Mouse (Mus musculus) left cerebral cortex, adult 18-20 months (tissue): Measurements from ENCODE around the gene Olfr1030. TPM values are rescaled to one million over a fixed set of nuclear protein-coding genes. Genes with fewer than 3 reads are reported as not detected.
"Not testable (repeated sequence)": the region's sequence is repeated elsewhere in the genome, so short reads cannot be mapped to it uniquely, and the experiment has no call there.

Experiments used
- DNase-seq, 2 experiments: peaks; one replicate each; pipeline ENCODE4 v3.0.0; 2021 to 2022; ENCODE audit warnings: low spot score in 2 of 2, mixed read lengths in 1 of 2
- long read RNA-seq, 2 experiments: library from polyadenylated mRNA; stranded (forward); transcript quantifications; one replicate each; pipeline ENCODE4 v2.0.0; 2021
- total RNA-seq, 2 experiments: library from RNA; stranded (reverse); gene quantifications; 2 replicates each; pipeline ENCODE4 v1.2.3; 2021

Olfr1030 gene
- total RNA-seq = not detected
- long read RNA-seq, experiment 1 = 0 reads
- long read RNA-seq, experiment 2 = 0 reads

DNA sequence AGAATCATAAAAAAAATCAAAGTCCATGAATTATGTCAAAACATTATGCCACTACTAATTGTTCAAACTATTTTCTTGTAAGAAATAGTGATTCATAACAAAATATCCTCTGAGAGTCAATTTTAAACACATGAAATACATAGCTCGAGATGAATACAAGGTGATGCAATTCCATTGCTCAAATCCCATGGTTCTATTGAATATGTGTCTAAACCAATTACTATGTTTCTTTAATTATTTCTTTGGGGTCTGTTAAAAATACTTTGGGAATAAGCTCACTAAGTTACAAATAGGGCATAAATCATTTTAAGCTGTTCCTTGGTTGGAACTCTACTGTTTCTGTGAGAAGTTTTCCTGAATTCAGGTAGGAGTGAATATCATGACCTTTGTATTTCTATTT, at the start of gene Olfr1030:
Gene Olfr1030, plus strand, starts transcription at position 301 of the 400 bp plus-strand sequence.
- DNase-seq = no peak

DNA sequence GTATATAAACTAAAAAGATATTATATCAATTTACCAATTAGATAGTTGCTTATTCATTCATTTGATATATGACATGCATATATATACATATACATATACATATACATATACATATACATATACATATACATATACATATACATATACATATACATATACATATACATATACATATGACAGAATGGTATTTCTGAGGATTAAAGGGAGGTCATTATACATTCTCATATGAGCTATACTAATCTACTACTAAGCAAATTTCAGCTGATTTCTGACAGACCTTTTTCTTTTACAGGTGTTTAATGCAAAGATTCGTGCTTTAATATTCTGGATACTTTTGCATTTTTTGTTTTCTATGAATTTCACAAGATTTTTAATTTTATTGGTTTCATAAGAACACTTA, 28.9 kb upstream of the Olfr1030 start, which contains the start of gene Olfr1028:
Gene Olfr1028, plus strand, starts transcription at position 301 of the 400 bp plus-strand sequence.
- no peak for DNase-seq

DNA sequence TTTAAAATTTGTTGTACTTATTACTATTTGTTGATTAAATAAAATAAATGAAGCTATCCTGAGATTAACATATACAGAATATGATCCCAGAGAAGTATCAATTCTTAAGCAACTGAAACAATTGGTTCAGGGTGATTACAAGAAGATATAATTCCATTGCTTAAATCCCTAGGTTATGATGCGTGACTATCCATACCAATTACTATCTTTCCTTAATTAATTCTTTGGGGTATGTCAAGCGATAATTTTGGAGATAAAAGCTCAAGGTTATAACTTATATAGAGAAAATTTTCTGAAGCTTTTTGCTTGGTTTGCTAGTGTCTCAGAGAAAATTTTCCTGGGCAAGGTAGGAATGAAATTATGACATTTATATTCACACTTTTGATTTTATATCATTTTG, 5.5 kb upstream of the Olfr1030 start, which contains the start of gene Olfr1029:
Gene Olfr1029, plus strand, starts transcription at position 301 of the 400 bp plus-strand sequence.
- DNase-seq = no peak

DNA sequence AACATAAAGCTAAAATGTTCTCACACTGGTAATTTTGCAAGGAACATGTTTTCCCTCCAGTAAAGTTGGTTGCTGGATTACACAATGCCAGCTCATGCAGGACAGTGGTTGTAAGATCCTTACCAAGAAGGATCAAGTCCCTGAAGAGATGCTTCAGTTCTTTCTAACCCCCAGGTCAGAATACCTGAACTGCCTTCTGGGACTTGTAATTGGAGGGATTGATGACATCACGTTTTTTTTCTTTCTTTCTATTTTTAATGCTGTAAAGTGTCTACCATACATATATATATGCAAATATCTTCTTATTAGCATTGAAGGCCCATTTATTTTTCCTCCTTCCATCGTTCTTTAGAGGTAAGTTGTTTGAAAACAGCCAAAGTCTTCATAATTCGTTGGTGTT, 10.9 kb downstream of the Olfr1030 start, which contains the start of gene Olfr1031:
Gene Olfr1031, plus strand, starts transcription at position 301 of the 400 bp plus-strand sequence.
- DNase-seq = no peak

DNA sequence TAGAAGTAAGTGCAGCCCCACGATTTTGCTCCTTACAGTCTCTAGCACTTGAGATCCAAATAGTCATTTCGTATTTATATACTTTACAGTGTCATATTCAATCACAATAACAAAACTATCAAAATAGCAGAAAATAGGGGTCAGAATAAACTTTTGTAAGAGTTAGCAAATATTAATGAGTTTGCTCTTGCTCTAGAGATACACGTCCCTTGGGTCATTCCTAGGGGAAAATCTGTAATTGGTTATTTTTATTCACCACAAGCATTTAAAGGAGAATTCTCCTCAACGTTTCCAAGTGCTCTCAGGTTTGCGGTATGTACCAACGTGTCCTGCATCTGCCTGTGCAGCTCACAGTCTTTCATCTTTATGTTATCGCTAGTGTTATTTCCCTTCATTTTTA, 26.2 kb downstream of the Olfr1030 start, which contains the start of gene Olfr1032:
Gene Olfr1032, plus strand, starts transcription at position 301 of the 400 bp plus-strand sequence.
- no peak for DNase-seq

DNA sequence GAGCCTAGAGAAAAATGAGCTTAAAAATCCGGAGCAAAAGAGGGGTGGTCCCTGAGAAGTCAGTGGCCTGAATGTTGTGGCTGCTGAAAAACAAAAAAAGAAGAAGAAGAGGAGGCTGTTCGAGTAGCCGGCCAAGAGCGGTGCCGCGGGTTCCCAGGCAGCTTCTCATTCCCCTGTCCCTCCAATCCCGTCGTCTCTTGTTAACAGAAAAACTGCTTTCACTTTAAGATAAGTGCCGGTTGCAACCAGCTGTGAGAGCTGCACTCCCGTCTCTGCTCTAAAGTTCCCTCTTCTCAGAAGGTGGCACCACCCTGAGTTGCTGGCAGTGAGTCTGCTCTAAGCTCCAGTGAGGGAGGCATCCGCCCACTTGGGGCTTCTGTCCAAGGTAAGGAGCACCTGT, 41.3 kb downstream of the Olfr1030 start, which contains the start of gene Olfr1033:
Gene Olfr1033, plus strand, starts transcription at position 228 of the 400 bp plus-strand sequence.
- DNase-seq = not testable (repeated sequence)

DNA sequence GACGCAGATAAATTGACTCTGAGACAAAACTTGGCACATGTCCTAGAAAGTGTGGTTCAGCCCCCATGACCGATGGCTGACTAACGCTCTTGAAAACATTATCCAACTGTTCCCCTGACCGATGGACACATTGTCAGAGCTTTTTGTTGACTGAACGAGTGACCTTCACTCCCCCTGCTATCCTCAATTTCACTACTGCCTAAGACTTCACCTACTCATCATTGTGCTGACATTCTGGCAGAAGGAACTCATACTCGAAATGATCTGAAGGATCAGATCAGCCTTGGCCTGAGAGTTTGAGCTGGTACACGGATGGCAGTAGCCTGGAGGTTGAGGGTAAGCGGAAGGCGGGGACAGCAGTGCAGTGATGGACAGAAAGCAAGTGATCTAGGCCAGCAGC, 42.4 kb downstream of the Olfr1030 start:
- not testable (repeated sequence) for DNase-seq

Other genes with a start within 250 kb of the Olfr1030 start
- gene Olfr1012, start 216.5 kb upstream of the Olfr1030 start, total RNA-seq = not detected
- gene Olfr1013, start 212.2 kb upstream of the Olfr1030 start, total RNA-seq = not detected
- not detected for gene Olfr1014, start 206.6 kb upstream of the Olfr1030 start, total RNA-seq
- not detected for gene Olfr1015, start 197.3 kb upstream of the Olfr1030 start, total RNA-seq
- gene Olfr1016, start 176.7 kb upstream of the Olfr1030 start, total RNA-seq = not detected
- not detected for gene Olfr1018, start 160.8 kb upstream of the Olfr1030 start, total RNA-seq
- not detected for gene Olfr1019, start 133.8 kb upstream of the Olfr1030 start, total RNA-seq
- not detected for gene Olfr1020, start 132.2 kb upstream of the Olfr1030 start, total RNA-seq
- not detected for gene Olfr1022, start 110.7 kb upstream of the Olfr1030 start, total RNA-seq
- gene Olfr1023, start 93.6 kb upstream of the Olfr1030 start, total RNA-seq = not detected
- gene Olfr1024, start 74.2 kb upstream of the Olfr1030 start, total RNA-seq = not detected
- gene Olfr1025-ps1, start 64.1 kb upstream of the Olfr1030 start, total RNA-seq = not detected
- not detected for gene Olfr1026, start 57.7 kb upstream of the Olfr1030 start, total RNA-seq
- gene Olfr1028, start 28.8 kb upstream of the Olfr1030 start, total RNA-seq = not detected
- not detected for gene Olfr1029, start 5.4 kb upstream of the Olfr1030 start, total RNA-seq
- not detected for gene Olfr1031, start 11.0 kb downstream of the Olfr1030 start, total RNA-seq
- not detected for gene Olfr1032, start 26.3 kb downstream of the Olfr1030 start, total RNA-seq
- gene Olfr1033, start 41.4 kb downstream of the Olfr1030 start, total RNA-seq = not detected
- gene Olfr1034, start 66.6 kb downstream of the Olfr1030 start, total RNA-seq = not detected
- not detected for gene Olfr1036, start 94.7 kb downstream of the Olfr1030 start, total RNA-seq
- not detected for gene Olfr1037, start 108.1 kb downstream of the Olfr1030 start, total RNA-seq
- gene Olfr1039, start 156.7 kb downstream of the Olfr1030 start, total RNA-seq = not detected
- not detected for gene Olfr1040, start 167.5 kb downstream of the Olfr1030 start, total RNA-seq
- not detected for gene Olfr1042, start 182.6 kb downstream of the Olfr1030 start, total RNA-seq
- gene Olfr1043, start 188.2 kb downstream of the Olfr1030 start, total RNA-seq = not detected
- gene Olfr1044, start 198.5 kb downstream of the Olfr1030 start, total RNA-seq = not detected
- not detected for gene Olfr52, start 206.4 kb downstream of the Olfr1030 start, total RNA-seq
- not detected for gene Olfr1045, start 223.7 kb downstream of the Olfr1030 start, total RNA-seq
- not detected for gene Olfr1046, start 240.0 kb downstream of the Olfr1030 start, total RNA-seq